Mouse (Mus musculus): ENCODE results near the gene Rsad2. TPM values are rescaled to one million over a fixed set of nuclear protein-coding genes. Genes with fewer than 3 reads are reported as not detected.

Rsad2 gene
- polyA plus RNA-seq, 1 experiment from 2014 or later, result 0.41 TPM

DNA sequence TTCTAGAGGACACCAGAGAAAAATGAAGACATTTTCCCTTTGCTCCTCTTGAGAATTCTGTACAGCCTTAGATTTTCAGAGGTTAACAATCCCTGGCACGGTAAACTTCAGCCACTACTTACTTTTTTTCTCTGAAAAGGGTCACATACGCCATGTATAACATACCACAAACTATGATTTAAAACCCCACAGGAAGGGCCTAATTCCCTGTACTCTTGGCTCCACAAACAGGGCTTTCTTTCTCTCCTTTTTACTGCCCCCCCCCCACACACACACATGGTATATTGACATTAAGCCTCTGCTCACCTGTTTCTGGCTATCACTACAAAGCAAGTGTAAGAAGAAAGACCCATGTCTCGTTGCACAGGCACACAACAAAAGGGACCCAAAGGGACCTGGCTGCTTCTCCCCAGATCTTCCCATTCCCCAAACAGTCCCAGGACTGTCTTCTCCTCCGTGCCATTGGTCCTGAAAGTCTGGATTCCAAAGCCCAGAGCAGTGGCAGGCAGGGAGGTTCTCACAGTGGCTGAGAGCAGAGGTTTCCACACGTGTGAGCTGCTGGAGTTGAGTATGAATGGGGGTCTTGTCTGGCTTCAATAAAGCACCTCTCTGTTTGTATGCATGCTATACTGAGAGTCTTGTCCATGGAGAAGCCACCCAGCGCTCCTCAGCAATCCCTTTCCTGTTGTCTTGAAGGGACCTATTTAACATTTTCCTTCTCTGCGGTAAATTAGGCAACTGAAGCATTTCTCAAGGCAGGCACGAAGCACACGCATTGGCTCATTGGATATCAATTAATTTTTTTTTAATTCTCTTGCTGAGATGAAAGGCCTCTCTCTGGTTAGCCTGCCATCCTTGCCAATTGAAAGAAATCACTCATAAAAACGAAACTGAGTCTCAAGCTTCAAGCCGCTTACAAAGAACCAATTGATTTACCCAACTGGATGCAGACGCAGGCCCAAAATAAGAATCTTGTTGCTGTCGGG, 61.5 kb downstream of the Rsad2 start:
- 28% methylated on average over 13 of the region's 13 CpGs for WGBS
- no peaks in the 10 kb centered on the region for H3K27me3 ChIP-seq
- no peaks in the 10 kb centered on the region for H3K9me3 ChIP-seq
- peaks cover 58% of the 10 kb centered on the region for H3K4me1 ChIP-seq
- H3K4me3 ChIP-seq, result no peak overlapping the region
- H3K9ac ChIP-seq, result no peak overlapping the region
- no peak for ATAC-seq (ENCODE audit: insufficient number of reproducible peaks, insufficient read depth, low FRiP score, low TSS enrichment, low read depth)
- H3K36me3 ChIP-seq, result 0 out of 2 replicates have a peak, but pooled peaks cover 3% of the 10 kb centered on the region
- H3K4me2 ChIP-seq, result peak overlapping the region; percentile 38
- peak overlapping the region; percentile 83 for H3K27ac ChIP-seq

DNA sequence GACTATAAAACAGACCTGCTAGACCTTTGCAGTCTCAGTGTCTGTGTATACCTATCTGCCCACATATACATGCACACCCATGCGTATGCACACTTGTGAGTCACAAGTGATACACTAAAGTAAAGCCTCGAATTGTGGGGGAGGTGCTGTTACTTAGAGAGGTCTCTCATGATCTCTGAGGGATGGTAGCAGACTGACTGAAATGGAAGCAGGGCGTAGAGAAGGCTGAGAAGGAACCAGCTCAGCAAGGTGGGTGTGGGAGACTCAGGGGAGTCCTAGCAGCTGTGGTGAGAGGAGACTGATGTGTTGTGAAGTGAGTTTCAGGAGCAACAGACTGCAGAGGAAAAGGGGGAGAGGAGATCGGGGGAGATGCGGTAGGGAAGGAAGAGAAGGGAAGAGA, 63.0 kb downstream of the Rsad2 start:
- WGBS, result 77% methylated on average over 5 of the region's 5 CpGs
- H3K27ac ChIP-seq, result no peak overlapping the region

More for the DNA sequence above, 63.0 kb downstream of the Rsad2 start:
- peaks cover 59% of the 10 kb centered on the region for H3K4me1 ChIP-seq
- no peak overlapping the region for H3K4me3 ChIP-seq
- no peaks in the 10 kb centered on the region for H3K27me3 ChIP-seq
- H3K9ac ChIP-seq, result no peak overlapping the region
- H3K36me3 ChIP-seq, result peaks cover 15% of the 10 kb centered on the region
- H3K4me2 ChIP-seq, result no peak overlapping the region
- no peak for ATAC-seq (ENCODE audit: insufficient number of reproducible peaks, insufficient read depth, low FRiP score, low TSS enrichment, low read depth)
- H3K9me3 ChIP-seq, result no peaks in the 10 kb centered on the region

Small RNA genes lying within 50 kb of the gene (microRNA-seq; reads per million reads assigned to microRNA genes)
- 7.0 reads per million, percentile 23 among the genes with 10 or more reads in this experiment for gene Mir6538

Other genes starting within 250 kb of the Rsad2 start
- 46.4 and 48.3 TPM in 2 replicates for gene Rnf144a, start 41.2 kb downstream of the Rsad2 start, polyA plus RNA-seq (2015; fragmentation: Nextera tagmentation; extraction: Ambion mirVana)
- gene Cmpk2, start 12.8 kb upstream of the Rsad2 start, polyA plus RNA-seq (2015; fragmentation: Nextera tagmentation; extraction: Ambion mirVana), result 5.1 and 5.4 TPM in 2 replicates

Measured in embryonic facial prominence, embryonic 13.5 days (tissue).